Comparison of ENCODE assay signal across 18 mouse cellular contexts in genomic region chr8:127742236-127742635, GRCm38 (mm10).
"Had no signal": no experiment of that assay in that cellular context is flagged by ENCODE, and none has a peak within 500 bp of the region (broad histone marks: within the 10 kb centered on the region; RNA-seq: fewer than 3 reads in every experiment).

No protein-coding gene starts in this region.

- H3K9ac ChIP-seq: liver, postnatal 0 days; lung, embryonic 15.5 days; midbrain, embryonic 13.5 days; midbrain, embryonic 15.5 days; neural tube, embryonic 12.5 days had no signal

- DNase-seq: liver, postnatal 0 days; lung, adult 2 months; lung, postnatal 14 days; lung, postnatal 36 days; right cerebral cortex, postnatal 25 days; right cerebral cortex, postnatal 4 days; spleen, adult 18-20 months; thymus, adult 18-20 months; thymus, postnatal 14 days; thymus, postnatal 36 days had no signal

- H3K4me1 ChIP-seq: lung, embryonic 15.5 days; midbrain, embryonic 13.5 days; midbrain, embryonic 15.5 days; neural tube, embryonic 12.5 days had no signal

- H3K36me3 ChIP-seq: lung, embryonic 15.5 days; midbrain, embryonic 13.5 days; midbrain, embryonic 15.5 days; neural tube, embryonic 12.5 days had no signal

- H3K4me3 ChIP-seq: lung, embryonic 15.5 days; megakaryocyte, embryonic 14.5 days; midbrain, embryonic 13.5 days; midbrain, embryonic 15.5 days; neural tube, embryonic 12.5 days had no signal

- H3K9me3 ChIP-seq: lung, embryonic 15.5 days; midbrain, embryonic 13.5 days; midbrain, embryonic 15.5 days; neural tube, embryonic 12.5 days had no signal

- ATAC-seq: liver, postnatal 0 days; lung, postnatal 0 days; midbrain, embryonic 13.5 days; midbrain, embryonic 15.5 days had no signal

- H3K27me3 ChIP-seq: lung, embryonic 15.5 days; midbrain, embryonic 13.5 days; midbrain, embryonic 15.5 days; neural tube, embryonic 12.5 days had no signal

- H3K4me2 ChIP-seq: lung, embryonic 15.5 days; midbrain, embryonic 11.5 days; midbrain, embryonic 13.5 days; midbrain, embryonic 15.5 days; neural tube, embryonic 12.5 days had no signal

- H3K27ac ChIP-seq: lung, embryonic 15.5 days; macrophage; midbrain, embryonic 13.5 days; midbrain, embryonic 15.5 days; neural tube, embryonic 12.5 days had no signal
